Mouse (Mus musculus): Measurements from ENCODE around the gene Bcr.

Gene Bcr

GRCm38 (mm10) chr10:75093252-75093987, 33.0 kb downstream of the Bcr start:
- no peak for DNase-seq (ENCODE audit: low spot score in 2 of 2)

DNA sequence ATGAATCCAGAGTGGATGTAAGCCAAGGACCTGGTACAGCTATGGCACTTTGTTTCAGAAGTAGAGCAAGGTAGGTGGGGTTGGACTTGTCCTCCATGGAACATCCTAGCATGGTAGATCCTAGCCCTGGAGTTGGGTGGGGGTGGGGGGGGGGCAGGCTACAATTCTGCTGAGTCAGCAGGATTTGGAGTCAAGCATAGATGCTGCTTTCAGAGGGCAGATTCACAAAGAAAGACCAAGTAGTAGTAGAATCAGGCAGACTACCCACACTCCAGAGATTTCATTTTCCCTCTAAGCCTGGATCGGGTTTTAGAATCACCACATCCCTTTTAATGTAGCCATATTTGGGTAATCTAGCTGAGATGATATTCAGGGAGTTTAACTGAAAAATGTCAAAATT, 33.9 kb downstream of the Bcr start:
- no peak for DNase-seq (ENCODE audit: low spot score in 2 of 2)

- no peak for DNase-seq (ENCODE audit: low spot score in 2 of 2)
Observed at GRCm38 (mm10) chr10:75095216-75095615, 34.8 kb downstream of the Bcr start.

DNA sequence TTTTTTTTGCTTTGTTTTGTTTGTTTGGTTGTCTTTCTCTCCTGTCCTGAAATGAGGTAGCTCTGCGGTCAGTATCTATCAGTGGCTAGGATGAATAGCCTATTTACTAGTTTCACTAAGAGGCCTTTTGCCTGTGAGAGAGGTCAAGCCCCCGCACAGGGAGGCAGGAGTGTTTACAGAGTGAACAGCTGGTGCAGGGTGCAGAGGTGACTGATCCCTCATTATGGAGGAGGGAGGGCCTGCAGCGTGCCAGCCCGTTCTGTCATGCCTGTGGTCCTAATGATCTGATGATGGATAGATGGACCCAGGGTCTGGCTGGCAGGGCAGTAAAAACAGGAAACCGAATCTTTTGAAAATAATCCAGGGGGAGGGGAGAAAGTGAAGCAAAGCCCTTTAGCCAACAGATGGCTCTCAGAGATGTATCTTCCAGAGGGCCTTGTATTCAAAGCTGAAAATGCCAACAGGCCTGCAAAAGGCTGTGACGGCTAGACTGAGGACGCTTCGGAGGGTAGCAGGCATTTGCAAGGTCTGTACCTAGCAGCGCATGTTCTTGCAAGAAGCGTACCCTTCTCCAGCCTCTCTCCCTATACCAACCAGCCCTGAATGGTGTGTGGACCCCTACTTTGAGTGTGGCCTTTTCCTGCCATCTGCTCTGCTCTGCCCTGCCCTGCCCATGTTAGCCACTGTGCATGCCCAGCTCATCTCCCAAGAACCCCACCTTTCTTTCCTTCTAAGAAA, 38.2 kb downstream of the Bcr start:
- DNase-seq (ENCODE audit: low spot score in 2 of 2): no peak

- peak in 1 of 2 experiments; percentile 30 for DNase-seq (ENCODE audit: low spot score in 2 of 2)
Observed at GRCm38 (mm10) chr10:75100298-75100697, 39.9 kb downstream of the Bcr start.

DNA sequence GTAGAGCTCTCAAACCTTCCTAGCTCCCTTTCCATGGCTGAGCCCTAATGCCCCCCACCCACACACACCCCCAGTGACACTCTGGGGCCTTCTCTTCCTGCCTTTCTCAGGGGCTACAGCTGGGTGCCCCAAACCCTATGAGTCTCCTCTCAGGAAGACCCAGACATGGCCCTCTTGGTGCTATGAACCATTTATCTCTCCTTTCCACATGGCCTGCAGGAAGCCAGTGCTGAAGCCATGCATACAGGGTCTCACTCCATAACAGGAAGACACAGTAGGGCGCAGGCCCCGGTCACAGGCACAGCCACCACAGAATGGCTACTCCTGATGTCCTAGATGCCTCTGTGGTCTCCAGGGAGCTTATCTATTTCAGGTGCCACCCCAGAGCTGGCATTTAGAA, 43.1 kb downstream of the Bcr start:
- no peak for DNase-seq (ENCODE audit: low spot score in 2 of 2)

- no peak for DNase-seq (ENCODE audit: low spot score in 2 of 2)
Observed at GRCm38 (mm10) chr10:75104191-75105098, 44.1 kb downstream of the Bcr start.

DNA sequence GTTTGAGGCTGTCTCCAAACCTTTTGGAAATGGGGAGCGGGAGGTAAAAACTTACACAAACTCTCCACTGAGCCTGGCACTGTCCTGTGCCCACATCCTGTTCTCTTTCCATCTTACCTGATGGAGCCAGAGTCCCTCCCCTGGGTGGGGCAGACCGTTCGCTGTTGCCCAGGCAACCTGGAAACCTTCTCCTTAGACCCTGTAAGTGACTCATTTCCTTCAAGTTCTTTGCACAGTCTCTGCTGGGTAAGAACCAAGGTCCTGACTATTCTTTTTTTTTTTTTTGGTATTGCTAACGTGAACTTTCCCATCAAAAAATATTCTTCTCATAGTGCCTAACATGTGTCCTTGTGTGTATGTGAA, 44.7 kb downstream of the Bcr start:
- no peak for DNase-seq (ENCODE audit: low spot score in 2 of 2)

- no peak for DNase-seq (ENCODE audit: low spot score in 2 of 2)
Observed at GRCm38 (mm10) chr10:75105687-75106086, 45.3 kb downstream of the Bcr start.

DNA sequence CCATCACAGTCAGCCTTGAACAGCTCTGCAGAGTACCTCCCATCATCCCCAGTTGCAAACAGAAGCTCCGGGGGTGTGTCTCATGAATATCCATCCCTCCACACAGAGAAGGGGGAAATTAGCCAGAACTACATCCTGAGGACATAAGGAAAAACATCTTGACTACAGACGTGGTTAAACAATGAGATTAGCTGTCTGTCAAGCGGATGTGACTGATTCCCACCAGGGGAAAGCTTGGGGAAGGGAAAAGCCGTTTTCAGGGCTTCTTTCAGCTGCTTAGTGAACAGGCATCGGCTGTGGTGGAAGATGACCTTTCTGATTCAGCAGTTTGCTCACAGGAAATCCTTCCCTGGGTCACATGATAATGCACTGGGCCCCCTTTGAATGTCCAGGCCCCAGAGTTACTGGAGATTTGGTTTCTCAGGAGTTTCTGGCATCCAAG, 46.6 kb downstream of the Bcr start:
- no peak for DNase-seq (ENCODE audit: low spot score in 2 of 2)

- no peak for DNase-seq (ENCODE audit: low spot score in 2 of 2)
Observed at GRCm38 (mm10) chr10:75108092-75108491, 47.7 kb downstream of the Bcr start.

DNA sequence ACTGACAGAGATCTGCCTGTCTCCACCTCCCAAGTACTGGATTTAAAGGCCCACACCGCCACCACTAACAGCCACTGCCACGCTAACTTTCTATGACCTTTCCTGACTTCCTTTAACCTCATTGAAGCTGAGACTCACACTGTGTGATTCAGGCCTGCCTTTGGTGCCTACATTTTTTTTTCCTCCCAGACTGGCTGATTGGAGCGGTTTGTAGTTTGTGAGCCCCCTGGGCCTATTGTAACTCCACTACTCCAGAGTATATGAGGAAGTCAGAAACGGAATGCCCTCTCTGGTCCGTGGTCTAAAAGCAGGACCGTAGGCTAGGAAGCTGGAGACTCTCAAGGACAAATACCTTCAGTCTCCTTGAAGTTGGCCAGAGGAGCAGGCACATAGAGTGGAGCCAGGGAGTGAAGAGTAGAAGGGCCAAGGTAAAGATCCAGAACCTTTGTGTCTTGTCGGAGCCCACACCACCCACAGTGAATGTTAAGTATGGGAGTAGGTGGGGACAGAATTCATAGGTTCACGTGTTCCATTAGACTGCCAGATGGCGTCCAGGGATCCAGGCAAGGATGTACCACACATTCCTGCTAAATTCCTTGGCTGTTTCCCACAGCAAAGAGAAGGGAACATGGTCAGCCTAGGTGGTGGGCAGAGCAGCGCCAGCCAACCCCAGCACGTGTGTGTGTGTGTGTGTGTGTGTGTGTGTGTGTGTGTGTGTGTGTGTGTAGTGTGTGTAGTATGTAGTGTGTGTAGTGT, 51.2 kb downstream of the Bcr start:
- no peak for DNase-seq (ENCODE audit: low spot score in 2 of 2)

DNA sequence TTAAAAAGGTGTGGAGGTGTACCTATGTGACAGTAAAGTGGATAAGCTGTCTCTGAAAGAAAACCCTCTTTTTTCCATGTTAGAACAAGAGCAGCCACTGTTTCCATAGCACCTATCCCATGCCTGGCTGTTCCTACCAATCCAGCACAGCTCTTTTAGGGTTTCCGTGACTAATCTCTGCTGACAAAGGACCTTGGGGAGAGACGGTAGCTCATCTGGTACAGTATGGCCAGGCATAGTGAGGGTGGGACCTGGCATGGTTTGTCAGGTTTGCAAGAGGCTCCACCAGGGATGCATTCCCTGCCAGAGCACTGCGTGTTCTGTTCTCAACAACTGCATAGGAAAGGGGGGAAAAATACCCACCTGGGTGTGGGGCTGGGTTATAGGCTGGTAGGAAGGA, 52.0 kb downstream of the Bcr start:
- no peak for DNase-seq (ENCODE audit: low spot score in 2 of 2)

- no peak for DNase-seq (ENCODE audit: low spot score in 2 of 2)
Observed at GRCm38 (mm10) chr10:75113620-75114019, 53.2 kb downstream of the Bcr start.

DNA sequence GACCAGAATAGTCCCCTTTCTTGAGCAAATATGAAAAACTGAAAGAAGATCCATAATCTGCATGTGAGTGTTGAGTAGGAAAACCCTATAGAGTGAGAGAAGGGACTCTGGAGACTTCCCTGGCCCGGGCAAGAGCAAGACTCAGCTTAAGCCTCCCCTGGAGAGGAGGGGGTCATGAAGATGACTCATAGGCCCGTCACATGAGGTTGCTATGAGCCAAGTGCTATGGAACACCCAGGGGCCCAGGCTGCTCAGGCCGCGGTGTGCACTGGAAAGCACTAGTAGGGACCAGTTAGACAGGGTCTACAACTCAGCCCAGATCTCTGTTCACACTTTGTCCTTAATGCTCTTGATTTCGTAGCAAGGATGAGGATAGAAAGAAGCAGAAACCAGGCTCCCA, 54.8 kb downstream of the Bcr start:
- no peak for DNase-seq (ENCODE audit: low spot score in 2 of 2)

- no peak for DNase-seq (ENCODE audit: low spot score in 2 of 2)
Observed at GRCm38 (mm10) chr10:75116842-75117457, 56.6 kb downstream of the Bcr start.

GRCm38 (mm10) chr10:75118444-75118843, 58.1 kb downstream of the Bcr start:
- no peak for DNase-seq (ENCODE audit: low spot score in 2 of 2)

GRCm38 (mm10) chr10:75119396-75119795, 59.0 kb downstream of the Bcr start:
- no peak for DNase-seq (ENCODE audit: low spot score in 2 of 2)

GRCm38 (mm10) chr10:75120176-75120575, 59.8 kb downstream of the Bcr start:
- no peak for DNase-seq (ENCODE audit: low spot score in 2 of 2)

DNA sequence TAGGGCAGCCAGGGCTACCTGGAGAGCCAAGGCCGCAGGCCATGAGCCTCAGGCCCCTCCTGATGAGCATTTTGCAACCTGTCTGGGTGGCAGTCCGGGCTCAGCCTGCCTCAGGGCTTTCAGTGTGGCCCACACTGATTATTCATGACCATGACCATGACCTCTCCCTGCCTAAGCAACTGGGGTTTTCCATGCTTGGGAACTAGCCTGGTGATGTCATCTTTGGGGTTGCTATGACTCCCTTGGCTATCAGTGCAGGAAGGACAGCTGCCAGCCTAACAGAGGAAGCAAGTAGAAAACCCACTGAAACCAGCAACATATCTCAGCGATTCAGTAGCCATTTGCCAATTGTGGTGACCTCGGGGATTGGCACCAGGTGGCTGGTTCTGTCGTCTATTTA, 60.6 kb downstream of the Bcr start:
- DNase-seq (ENCODE audit: low spot score in 2 of 2): no peak

GRCm38 (mm10) chr10:75125577-75125976, 65.2 kb downstream of the Bcr start:
- no peak for DNase-seq (ENCODE audit: low spot score in 2 of 2)
